Comparison of ENCODE assay signal across 8 mouse cellular contexts in genomic region chr3:107867086-107867485, GRCm38 (mm10). TPM values are rescaled to one million over a fixed set of nuclear protein-coding genes. Genes with fewer than 3 reads are reported as not detected.
DNase-seq lines count a peak whose midpoint lies in the region; ATAC-seq and TF ChIP-seq lines count a peak whose summit lies in the region.

No protein-coding gene starts in this region.

- WGBS in bone marrow, adult 2 months: 10% methylated on average over 8 of the region's 8 CpGs
- WGBS in heart, embryonic 11.5 days (ENCODE audit: insufficient replicate concordance): 5% methylated on average over 8 of the region's 8 CpGs
- WGBS in kidney, embryonic 16.5 days: 9% methylated on average over 8 of the region's 8 CpGs

- H3K27me3 ChIP-seq in C2C12 (ENCODE audit: control insufficient read depth, insufficient read depth, insufficient read length): no peaks in the 10 kb centered on the region
- H3K27me3 ChIP-seq in heart, embryonic 11.5 days (ENCODE audit: control insufficient read depth, insufficient read depth, low read length): no peaks in the 10 kb centered on the region
- H3K27me3 ChIP-seq in kidney, embryonic 16.5 days (ENCODE audit: insufficient read depth, low read length): no peaks in the 10 kb centered on the region; the same call in 1 of the 2 replicates

- no peak overlapping the region for H3K4me3 ChIP-seq in C2C12 (ENCODE audit: insufficient read depth, poor library complexity, severe bottlenecking)
- H3K4me3 ChIP-seq in bone marrow, adult 2 months (replicated peaks; ENCODE audit: control insufficient read depth, low read depth, low read length): no peak overlapping the region
- no peak overlapping the region for H3K4me3 ChIP-seq in embryonic fibroblast, embryonic 13.5 days (ENCODE audit: insufficient read depth, low read length)
- no peak overlapping the region for H3K4me3 ChIP-seq in heart, embryonic 11.5 days (ENCODE audit: low read depth, low read length)
- H3K4me3 ChIP-seq in kidney, embryonic 16.5 days (ENCODE audit: low read length): no peak overlapping the region

- no peak overlapping the region for H3K4me2 ChIP-seq in heart, embryonic 11.5 days
- H3K4me2 ChIP-seq in kidney, embryonic 16.5 days (replicated peaks; ENCODE audit: low read depth, low read length): no peak overlapping the region

- peaks cover 1% of the 10 kb centered on the region; the same call in 1 of the 2 replicates for H3K4me1 ChIP-seq in bone marrow, adult 2 months (ENCODE audit: control insufficient read depth, insufficient read depth, low read length)
- H3K4me1 ChIP-seq in embryonic fibroblast, embryonic 13.5 days (ENCODE audit: control insufficient read depth, insufficient read depth, low read length): no peaks in the 10 kb centered on the region
- no peaks in the 10 kb centered on the region for H3K4me1 ChIP-seq in heart, embryonic 11.5 days (ENCODE audit: control insufficient read depth, insufficient read depth, low read length)
- peaks cover 8% of the 10 kb centered on the region; the same call in 1 of the 2 replicates for H3K4me1 ChIP-seq in kidney, embryonic 16.5 days (ENCODE audit: insufficient read depth, low read length)

- H3K36me3 ChIP-seq in C2C12 (ENCODE audit: control insufficient read depth, insufficient read depth): no peaks in the 10 kb centered on the region
- no peaks in the 10 kb centered on the region for H3K36me3 ChIP-seq in heart, embryonic 11.5 days (ENCODE audit: control insufficient read depth, insufficient read depth, low read length)
- no peaks in the 10 kb centered on the region for H3K36me3 ChIP-seq in kidney, embryonic 16.5 days (ENCODE audit: insufficient read depth, low read length)

- TF ChIP-seq POLR2A in bone marrow, adult 2 months (IDR thresholded peaks at IDR 0.05; ENCODE audit: borderline replicate concordance, control insufficient read depth, low read depth, low read length): no peak
- no peak for TF ChIP-seq POLR2A in embryonic fibroblast, embryonic 13.5 days (IDR thresholded peaks at IDR 0.05; ENCODE audit: low read depth, low read length)

- no peak overlapping the region for H3K9ac ChIP-seq in heart, embryonic 11.5 days (ENCODE audit: low read depth, low read length)
- H3K9ac ChIP-seq in kidney, embryonic 16.5 days (replicated peaks; ENCODE audit: low read length): no peak overlapping the region

- peak; percentile 83 for DNase-seq in liver
- DNase-seq in spleen, postnatal 36 days (ENCODE audit: low spot score in 2 of 2): peak; percentile 73 to 79

- no peak overlapping the region for H3K27ac ChIP-seq in bone marrow, adult 2 months (ENCODE audit: control insufficient read depth, insufficient read depth, low read depth, low read length, poor library complexity)
- no peak overlapping the region for H3K27ac ChIP-seq in embryonic fibroblast, embryonic 13.5 days (ENCODE audit: insufficient read depth, low read length)
- no peak overlapping the region for H3K27ac ChIP-seq in heart, embryonic 11.5 days (ENCODE audit: low read depth, low read length)
- H3K27ac ChIP-seq in kidney, embryonic 16.5 days (ENCODE audit: low read length): no peak overlapping the region

- H3K79me3 ChIP-seq in C2C12 (ENCODE audit: low read depth): no peaks in the 10 kb centered on the region

- H3K9me3 ChIP-seq in heart, embryonic 11.5 days (replicated peaks; ENCODE audit: control insufficient read depth, low read length): no peaks in the 10 kb centered on the region
- H3K9me3 ChIP-seq in kidney, embryonic 16.5 days (ENCODE audit: low read length): no peaks in the 10 kb centered on the region

- ATAC-seq in heart, embryonic 11.5 days (replicated peaks; ENCODE audit: insufficient number of reproducible peaks, low FRiP score, low TSS enrichment): 0 out of 2 replicates have a peak, but pooled peaks have one; percentile 6
- ATAC-seq in kidney, embryonic 16.5 days (ENCODE audit: low FRiP score, low TSS enrichment): peak; percentile 42
- ATAC-seq in monocyte, adult 5-6 weeks (replicated peaks; ENCODE audit: insufficient number of reproducible peaks, low FRiP score, low TSS enrichment, poor library complexity, severe bottlenecking): peak; percentile 77

- peak; percentile 88 for TF ChIP-seq CTCF in C2C12 (IDR thresholded peaks at IDR 0.05; ENCODE audit: control insufficient read depth, insufficient read depth, insufficient read length)
- TF ChIP-seq CTCF in bone marrow, adult 2 months (IDR thresholded peaks at IDR 0.05; ENCODE audit: control insufficient read depth, insufficient read depth, low read length): peak; percentile 98
- TF ChIP-seq CTCF in embryonic fibroblast, embryonic 13.5 days (IDR thresholded peaks at IDR 0.05; ENCODE audit: borderline replicate concordance, insufficient read depth, low read length): peak; percentile 97

- H3ac ChIP-seq in C2C12 (ENCODE audit: control insufficient read depth, insufficient read length, low read depth): no peak overlapping the region

- H3K79me2 ChIP-seq in C2C12 (ENCODE audit: control insufficient read depth, insufficient read depth): no peaks in the 10 kb centered on the region

TF ChIP-seq in C2C12, 6 proteins besides CTCF, POLR2A, EP300 and RAD21:
- TF ChIP-seq FOSL1 (IDR thresholded peaks at IDR 0.05; ENCODE audit: insufficient read depth, low read length, poor library complexity, severe bottlenecking) (no peak), CEBPB (IDR thresholded peaks at IDR 0.05; ENCODE audit: low read depth) (no peak), MYOD1 (IDR thresholded peaks at IDR 0.05; ENCODE audit: control insufficient read depth, insufficient read length, low read depth) (no peak)
TF ChIP-seq in C2C12: peak in this region for 0.

RNA-seq across cellular contexts. Expression of gene Eps8l3, which starts 9.9 kb away (rescaled TPM):
- polyA plus RNA-seq in C2C12 (2012; fragmentation: generic; extraction: Trizol): not detected
- not detected in 2 replicates for polyA plus RNA-seq in bone marrow, adult 2 months (2011; ENCODE audit: insufficient read depth, insufficient read length, low replicate concordance, missing spikeins)
- polyA plus RNA-seq in embryonic fibroblast, embryonic 13.5 days (2011; ENCODE audit: insufficient read length, low read depth, missing spikeins): not detected in 2 replicates
- not detected in 2 replicates for polyA plus RNA-seq in heart, embryonic 11.5 days (2014; fragmentation: Nextera tagmentation; extraction: Ambion mirVana)
- not detected in 2 replicates for polyA plus RNA-seq in kidney, embryonic 16.5 days (2015; fragmentation: Nextera tagmentation; extraction: Ambion mirVana)
- not detected in 3 replicates for total RNA-seq in monocyte, adult 5-6 weeks (2017)

RNA-seq across cellular contexts. Expression of gene Gstm5, which starts 28.5 kb away (rescaled TPM):
- polyA plus RNA-seq in C2C12 (2012; fragmentation: generic; extraction: Trizol): 20.7 TPM
- polyA plus RNA-seq in bone marrow, adult 2 months (2011; ENCODE audit: insufficient read depth, insufficient read length, low replicate concordance, missing spikeins): 40.9 and 62.6 TPM in 2 replicates
- polyA plus RNA-seq in embryonic fibroblast, embryonic 13.5 days (2011; ENCODE audit: insufficient read length, low read depth, missing spikeins): 68.6 and 75.4 TPM in 2 replicates
- polyA plus RNA-seq in heart, embryonic 11.5 days (2014; fragmentation: Nextera tagmentation; extraction: Ambion mirVana): 131 TPM in 2 replicates
- 170 and 171 TPM in 2 replicates for polyA plus RNA-seq in kidney, embryonic 16.5 days (2015; fragmentation: Nextera tagmentation; extraction: Ambion mirVana)
- 5.0 to 6.9 TPM in 2 of 3 replicates, not detected in the other for total RNA-seq in monocyte, adult 5-6 weeks (2017)

Comparison
In these comparisons a context has a peak if more than half of its experiments do, and no peak if none do; other contexts are left out.
1. ATAC-seq: peak in every context shown above with its lines; median percentile 77 in monocyte, adult 5-6 weeks; 42 in kidney, embryonic 16.5 days; 6 in heart, embryonic 11.5 days.